Mouse (Mus musculus) ES-E14 (cell line): ENCODE data around the gene Gm7735.

Experiments
- MAFK ChIP-seq: IDR thresholded peaks from 2 replicates; pipeline ENCODE4 v1.6.1; 2014; ENCODE audit warnings: mild to moderate bottlenecking, low read depth, low read length, inconsistent platforms; ENCODE audit not compliant: insufficient read depth
- ZNF384 ChIP-seq: IDR thresholded peaks from 2 replicates; pipeline ENCODE4 v1.6.1; 2012; ENCODE audit warnings: low read depth, low read length, inconsistent platforms

GRCm38 (mm10) chr16:89174435-89174834 is 5.1 kb downstream of the Gm7735 start, which contains the start of gene 1110057P08Rik:
- no peak for TF ChIP-seq MAFK
- TF ChIP-seq ZNF384, result no peak
